Mouse (Mus musculus) forebrain, embryonic 11.5 days (tissue): Measurements from ENCODE around the gene Bpifb2. TPM values are rescaled to one million over a fixed set of nuclear protein-coding genes. Genes with fewer than 3 reads are reported as not detected.

Source experiments
- ATAC-seq: fragments of 200-750 bp; cut with Nextera tagmentation; replicated peaks from 2 replicates; pipeline ENCODE4 v1.8.0; 2017; ENCODE audit warnings: moderate TSS enrichment; ENCODE audit not compliant: low FRiP score
- DNase-seq: peaks from one replicate; pipeline ENCODE4 v3.0.0-alpha.2; 2017; ENCODE audit warnings: low spot score
- H3K27ac ChIP-seq: fragments of 300-500 bp; sonication (generic); 2 replicates; pipeline ENCODE4 v1.5.1; 2014; ENCODE audit warnings: low read depth, low read length
- H3K27me3 ChIP-seq: fragments of 300-500 bp; sonication (generic); 2 replicates; pipeline ENCODE4 v1.6.1; 2014; ENCODE audit warnings: mild to moderate bottlenecking, low read length, mixed read lengths; ENCODE audit not compliant: control insufficient read depth, insufficient read depth
- H3K36me3 ChIP-seq: fragments of 300-500 bp; sonication (generic); 2 replicates; pipeline ENCODE4 v1.6.1; 2014; ENCODE audit warnings: mild to moderate bottlenecking, low read length, moderate library complexity, mixed read lengths; ENCODE audit not compliant: control insufficient read depth, insufficient read depth
- H3K4me1 ChIP-seq: fragments of 300-500 bp; sonication (generic); replicated peaks from 2 replicates; pipeline ENCODE4 v1.6.1; 2014; ENCODE audit warnings: low read length, mixed read lengths; ENCODE audit not compliant: control insufficient read depth, insufficient read depth
- H3K4me2 ChIP-seq: fragments of 300-500 bp; sonication (generic); 2 replicates; pipeline ENCODE4 v1.6.1; 2014; ENCODE audit warnings: low read depth, mild to moderate bottlenecking, low read length, moderate library complexity, mixed read lengths; ENCODE audit not compliant: severe bottlenecking
- H3K4me3 ChIP-seq: fragments of 300-500 bp; sonication (generic); 2 replicates; pipeline ENCODE4 v1.5.1; 2014; ENCODE audit warnings: low read depth, low read length
- H3K9ac ChIP-seq: fragments of 300-500 bp; sonication (generic); 2 replicates; pipeline ENCODE4 v1.6.1; 2014; ENCODE audit warnings: low read length
- H3K9me3 ChIP-seq: fragments of 300-500 bp; sonication (generic); 2 replicates; pipeline ENCODE4 v1.6.1; 2016; ENCODE audit warnings: low read length, mixed read lengths; ENCODE audit not compliant: control insufficient read depth
- WGBS: fragments of 180-500 bp; shearing (Covaris S2); extraction: QIAGEN DNeasy Blood & Tissue Kit; methylation state at CpG from one replicate; pipeline ENCODE4 v1.1.7; 2014; 5-methylcytosine and 5-hydroxymethylcytosine counted together
- polyA plus RNA-seq: library from polyadenylated mRNA; unstranded; fragments of >200 nt; fragmentation: Nextera tagmentation; extraction: Ambion mirVana; gene quantifications from 2 replicates; pipeline ENCODE4 v1.2.1, GENCODE M21; 2014

Bpifb2 gene
- polyA plus RNA-seq, 1 experiment from 2014 or later = not detected

- H3K27ac ChIP-seq = no peak overlapping the region
- H3K9me3 ChIP-seq = no peaks in the 10 kb centered on the region
- no peaks in the 10 kb centered on the region for H3K27me3 ChIP-seq
- H3K4me1 ChIP-seq = no peaks in the 10 kb centered on the region
- no peak for ATAC-seq
- H3K4me2 ChIP-seq = no peak overlapping the region
- H3K36me3 ChIP-seq = no peaks in the 10 kb centered on the region
- no peak overlapping the region for H3K4me3 ChIP-seq
- WGBS = 1% methylated on average over 5 of the region's 5 CpGs
- no peak overlapping the region for H3K9ac ChIP-seq
- peak; percentile 45 for DNase-seq
Observed at GRCm38 (mm10) chr2:153853544-153853943, 21.3 kb upstream of the Bpifb2 start.

GRCm38 (mm10) chr2:153859581-153859980 is 15.3 kb upstream of the Bpifb2 start:
- H3K4me3 ChIP-seq = no peak overlapping the region
- H3K27ac ChIP-seq = no peak overlapping the region
- WGBS = 64% methylated on average over 2 of the region's 2 CpGs
- no peaks in the 10 kb centered on the region for H3K36me3 ChIP-seq
- ATAC-seq (no peak), DNase-seq (no peak)
- no peaks in the 10 kb centered on the region for H3K9me3 ChIP-seq
- H3K4me2 ChIP-seq = no peak overlapping the region
- no peaks in the 10 kb centered on the region for H3K27me3 ChIP-seq
- H3K4me1 ChIP-seq = no peaks in the 10 kb centered on the region
- H3K9ac ChIP-seq = no peak overlapping the region

DNA sequence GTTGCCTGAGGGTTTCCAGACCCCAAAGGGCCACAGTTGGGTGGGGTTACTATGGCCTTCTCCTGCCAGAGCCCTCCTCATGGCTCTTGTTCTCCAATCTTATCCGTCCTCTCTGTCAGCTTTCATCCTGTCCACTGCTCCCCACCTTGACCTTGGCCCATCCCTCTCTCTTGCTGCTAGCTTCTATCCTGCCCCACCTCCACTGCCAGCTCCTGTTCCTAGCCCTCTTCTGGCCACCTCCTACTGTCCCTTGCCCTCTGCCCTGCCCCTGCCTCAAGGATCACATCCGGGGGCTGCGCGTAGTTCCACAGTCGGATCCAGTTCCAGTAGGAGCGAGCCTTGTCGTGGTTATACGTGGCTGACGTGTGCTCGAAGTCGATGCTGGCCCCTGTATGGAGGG is 14.5 kb upstream of the Bpifb2 start:
- Histone ChIP-seq H3K9me3 (no peaks in the 10 kb centered on the region), H3K9ac (no peak overlapping the region)
- WGBS = 88% methylated on average over 11 of the region's 11 CpGs

GRCm38 (mm10) chr2:153860715-153861114 is 14.1 kb upstream of the Bpifb2 start:
- DNase-seq = no peak
- Histone ChIP-seq H3K36me3 (no peaks in the 10 kb centered on the region), H3K4me3 (no peak overlapping the region), H3K4me2 (no peak overlapping the region), H3K27me3 (no peaks in the 10 kb centered on the region), H3K9ac (no peak overlapping the region), H3K4me1 (no peaks in the 10 kb centered on the region), H3K9me3 (no peaks in the 10 kb centered on the region), H3K27ac (no peak overlapping the region)
- 80% methylated on average over 3 of the region's 3 CpGs for WGBS
- no peak for ATAC-seq

More for the DNA sequence above, 14.5 kb upstream of the Bpifb2 start:
- Histone ChIP-seq H3K4me2 (no peak overlapping the region), H3K27ac (no peak overlapping the region), H3K4me1 (no peaks in the 10 kb centered on the region), H3K27me3 (no peaks in the 10 kb centered on the region), H3K4me3 (no peak overlapping the region), H3K36me3 (no peaks in the 10 kb centered on the region)
- ATAC-seq (no peak), DNase-seq (no peak)

GRCm38 (mm10) chr2:153861960-153862359 is 12.9 kb upstream of the Bpifb2 start:
- H3K4me3 ChIP-seq = no peak overlapping the region
- no peaks in the 10 kb centered on the region for H3K36me3 ChIP-seq
- H3K27ac ChIP-seq = no peak overlapping the region
- no peaks in the 10 kb centered on the region for H3K9me3 ChIP-seq
- DNase-seq (no peak), ATAC-seq (no peak)
- H3K4me1 ChIP-seq = no peaks in the 10 kb centered on the region
- H3K9ac ChIP-seq = no peak overlapping the region
- no peak overlapping the region for H3K4me2 ChIP-seq
- WGBS = 87% methylated on average over 3 of the region's 3 CpGs
- H3K27me3 ChIP-seq = no peaks in the 10 kb centered on the region

- H3K9ac ChIP-seq = no peak within 1 kb of the TSS
- H3K27me3 ChIP-seq = no peaks in the 10 kb centered on the region
- WGBS = 89% methylated on average over 4 of the region's 4 CpGs
- no peak for DNase-seq
- no peak within 1 kb of the TSS for H3K4me3 ChIP-seq
- no peaks in the 10 kb centered on the region for H3K4me1 ChIP-seq
- no peaks in the 10 kb centered on the region for H3K9me3 ChIP-seq
- H3K4me2 ChIP-seq = no peak within 1 kb of the TSS
- H3K36me3 ChIP-seq = no peaks in the 10 kb centered on the region
- ATAC-seq = no peak
- H3K27ac ChIP-seq = no peak within 1 kb of the TSS
Observed at GRCm38 (mm10) chr2:153870984-153871383, 3.9 kb upstream of the Bpifb2 start, which contains the start of gene Sun5. Sun5 (minus strand) TSS chr2:153871084.

DNA sequence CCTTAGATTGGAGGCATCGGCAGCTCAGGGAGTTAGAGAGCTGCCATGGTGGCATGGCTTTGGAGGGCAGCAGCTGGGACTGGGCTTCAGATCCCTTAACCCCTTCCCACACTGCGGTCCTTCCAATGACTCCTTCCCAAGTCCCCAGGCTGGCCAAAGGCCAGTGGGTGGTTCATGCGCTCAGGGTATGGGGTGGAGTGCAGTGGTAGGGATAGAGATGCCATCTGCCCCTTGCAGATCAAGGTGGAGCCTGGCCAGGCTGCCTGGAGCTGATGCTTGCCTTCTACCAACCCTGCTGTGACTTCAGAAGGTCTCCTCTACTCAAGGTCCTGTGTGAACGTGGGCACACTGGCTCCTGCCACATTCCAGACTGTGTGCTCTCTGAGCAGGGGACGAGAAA is 24.3 kb downstream of the Bpifb2 start:
- 79% methylated on average over 5 of the region's 5 CpGs for WGBS

GRCm38 (mm10) chr2:153900088-153900487 is 25.2 kb downstream of the Bpifb2 start, which contains the start of gene Bpifb6:
Bpifb6 (plus strand) TSS chr2:153900388.
- Histone ChIP-seq H3K27ac (no peak within 1 kb of the TSS), H3K9ac (no peak within 1 kb of the TSS), H3K36me3 (no peaks in the 10 kb centered on the region), H3K4me3 (no peak within 1 kb of the TSS), H3K27me3 (no peaks in the 10 kb centered on the region), H3K9me3 (no peaks in the 10 kb centered on the region), H3K4me1 (no peaks in the 10 kb centered on the region), H3K4me2 (no peak within 1 kb of the TSS)
- DNase-seq (no peak), ATAC-seq (no peak)
- 66% methylated on average over 4 of the region's 4 CpGs for WGBS

More for the DNA sequence above, 24.3 kb downstream of the Bpifb2 start:
- Histone ChIP-seq H3K4me3 (no peak overlapping the region), H3K9me3 (no peaks in the 10 kb centered on the region), H3K9ac (no peak overlapping the region), H3K27ac (no peak overlapping the region), H3K4me2 (no peak overlapping the region), H3K4me1 (no peaks in the 10 kb centered on the region), H3K27me3 (no peaks in the 10 kb centered on the region), H3K36me3 (no peaks in the 10 kb centered on the region)
- no peak for ATAC-seq
- DNase-seq = no peak

DNA sequence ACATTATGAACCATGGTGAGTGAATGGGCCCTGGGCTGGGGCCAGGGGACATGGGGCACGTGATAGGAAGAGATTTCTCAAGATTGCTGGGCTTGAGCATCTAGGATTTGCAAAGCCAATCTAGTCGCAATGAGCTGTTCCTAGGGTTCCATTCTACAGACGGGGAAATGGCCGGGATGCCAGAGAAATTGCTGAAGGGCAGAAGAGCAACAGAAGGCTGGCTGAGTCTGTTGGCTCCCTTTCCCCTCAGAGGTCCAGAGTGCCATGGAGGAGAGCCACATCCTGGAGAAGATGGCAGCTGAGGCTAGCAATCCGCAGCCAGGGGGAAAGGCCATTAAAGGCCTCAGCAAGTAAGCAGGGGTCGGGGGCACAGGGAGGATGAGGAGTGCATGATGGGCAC is 27.9 kb downstream of the Bpifb2 start:
- no peak overlapping the region for H3K9ac ChIP-seq
- DNase-seq (no peak), ATAC-seq (no peak)
- no peaks in the 10 kb centered on the region for H3K36me3 ChIP-seq
- H3K27me3 ChIP-seq = no peaks in the 10 kb centered on the region
- no peaks in the 10 kb centered on the region for H3K4me1 ChIP-seq
- H3K9me3 ChIP-seq = no peaks in the 10 kb centered on the region
- no peak overlapping the region for H3K4me2 ChIP-seq
- WGBS = 81% methylated on average over 6 of the region's 6 CpGs
- no peak overlapping the region for H3K4me3 ChIP-seq
- H3K27ac ChIP-seq = no peak overlapping the region
